Mouse (Mus musculus): ENCODE measurements around the gene Ahsa1.
"Not testable (repeated sequence)": the region's sequence is repeated elsewhere in the genome, so short reads cannot be mapped to it uniquely, and the experiment has no call there.

Gene Ahsa1

GRCm38 (mm10) chr12:87279879-87280278 is 13.6 kb downstream of the Ahsa1 start:
- no peak for DNase-seq (ENCODE audit: extremely low read depth, insufficient read length, low spot score)

GRCm38 (mm10) chr12:87281766-87282165 is 15.5 kb downstream of the Ahsa1 start:
- no peak for DNase-seq (ENCODE audit: extremely low read depth, insufficient read length, low spot score)

GRCm38 (mm10) chr12:87282743-87283142 is 16.5 kb downstream of the Ahsa1 start:
- DNase-seq (ENCODE audit: extremely low read depth, insufficient read length, low spot score), result no peak

GRCm38 (mm10) chr12:87283706-87284105 is 17.4 kb downstream of the Ahsa1 start:
- no peak for DNase-seq (ENCODE audit: extremely low read depth, insufficient read length, low spot score)

- DNase-seq (ENCODE audit: extremely low read depth, insufficient read length, low spot score), result no peak
Measured at GRCm38 (mm10) chr12:87284268-87284667, 18.0 kb downstream of the Ahsa1 start.

- DNase-seq (ENCODE audit: extremely low read depth, insufficient read length, low spot score), result no peak
Measured at GRCm38 (mm10) chr12:87284726-87285125, 18.4 kb downstream of the Ahsa1 start.

- DNase-seq (ENCODE audit: extremely low read depth, insufficient read length, low spot score), result no peak
Measured at GRCm38 (mm10) chr12:87289100-87289499, 22.8 kb downstream of the Ahsa1 start.

GRCm38 (mm10) chr12:87293934-87294333 is 27.7 kb downstream of the Ahsa1 start:
- no peak for DNase-seq (ENCODE audit: extremely low read depth, insufficient read length, low spot score)

GRCm38 (mm10) chr12:87299037-87299656 is 32.9 kb downstream of the Ahsa1 start:
- no peak for DNase-seq (ENCODE audit: extremely low read depth, insufficient read length, low spot score)

- DNase-seq (ENCODE audit: extremely low read depth, insufficient read length, low spot score), result no peak
Measured at GRCm38 (mm10) chr12:87299657-87300440, 33.6 kb downstream of the Ahsa1 start, which contains the start of gene Ism2. Ism2 (minus strand) TSS chr12:87299705.

GRCm38 (mm10) chr12:87300441-87300690 is 34.1 kb downstream of the Ahsa1 start:
- DNase-seq (ENCODE audit: extremely low read depth, insufficient read length, low spot score), result no peak

GRCm38 (mm10) chr12:87301189-87301588 is 34.9 kb downstream of the Ahsa1 start:
- DNase-seq (ENCODE audit: extremely low read depth, insufficient read length, low spot score), result no peak

GRCm38 (mm10) chr12:87305767-87306583 is 39.7 kb downstream of the Ahsa1 start:
- DNase-seq (ENCODE audit: extremely low read depth, insufficient read length, low spot score), result no peak

- DNase-seq (ENCODE audit: extremely low read depth, insufficient read length, low spot score), result not testable (repeated sequence)
Measured at GRCm38 (mm10) chr12:87306584-87306844, 40.2 kb downstream of the Ahsa1 start.

GRCm38 (mm10) chr12:87313098-87313497 is 46.8 kb downstream of the Ahsa1 start:
- no peak for DNase-seq (ENCODE audit: extremely low read depth, insufficient read length, low spot score)

GRCm38 (mm10) chr12:87317951-87318350 is 51.7 kb downstream of the Ahsa1 start:
- DNase-seq (ENCODE audit: extremely low read depth, insufficient read length, low spot score), result no peak

GRCm38 (mm10) chr12:87319229-87319628 is 53.0 kb downstream of the Ahsa1 start:
- DNase-seq (ENCODE audit: extremely low read depth, insufficient read length, low spot score), result no peak
